Mouse (Mus musculus) G1E (cell line): ENCODE data around the gene Pik3r2.

Source experiments
- CTCF ChIP-seq: IDR thresholded peaks from 2 replicates; pipeline ENCODE4 v1.5.1; 2012; ENCODE audit warnings: low read depth, low read length, inconsistent platforms, mixed read lengths
- GATA1 ChIP-seq: IDR thresholded peaks from 2 replicates; pipeline ENCODE4 v1.6.1; 2012; ENCODE audit warnings: borderline replicate concordance, low read length, inconsistent platforms, mixed read lengths
- GATA2 ChIP-seq: IDR thresholded peaks from 2 replicates; pipeline ENCODE4 v1.6.1; 2012; ENCODE audit warnings: low read depth, low read length, inconsistent platforms, borderline replicate concordance
- POLR2AphosphoS5 ChIP-seq: IDR thresholded peaks from 2 replicates; pipeline ENCODE4 v1.6.1; 2012; ENCODE audit warnings: low read depth, low read length, inconsistent platforms; ENCODE audit not compliant: insufficient replicate concordance
- TAL1 ChIP-seq: conservative IDR thresholded peaks from 2 replicates; pipeline ENCODE4 v1.6.1; 2012; ENCODE audit warnings: low read depth, low read length, inconsistent platforms, mixed read lengths

DNA sequence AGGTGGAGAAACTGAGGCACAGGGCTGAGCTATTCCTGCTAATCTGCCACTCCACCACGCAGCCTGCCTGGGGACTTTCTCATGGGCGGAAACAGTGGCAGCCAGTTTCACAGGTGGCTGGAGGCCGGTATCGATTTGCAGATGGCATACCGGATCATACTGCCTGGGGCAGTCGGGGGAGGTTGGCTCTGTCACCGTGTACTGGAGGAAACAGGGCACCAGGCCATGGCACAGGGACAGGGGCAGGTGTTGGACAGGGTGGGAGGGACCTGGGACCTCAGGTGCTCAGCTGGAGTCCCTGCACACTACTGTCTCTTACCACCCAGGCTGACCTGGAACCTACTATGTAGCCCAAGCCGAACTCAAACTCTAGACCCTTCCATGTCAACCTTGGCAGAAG is 49.3 kb upstream of the Pik3r2 start:
- TF ChIP-seq CTCF (no peak), TAL1 (no peak), GATA1 (no peak), GATA2 (no peak), POLR2AphosphoS5 (no peak)
